Mouse (Mus musculus) G1E (cell line): ENCODE data around the gene Zfp612. TPM values are rescaled to one million over a fixed set of nuclear protein-coding genes. Genes with fewer than 3 reads are reported as not detected.

Experiments used
- ATAC-seq: 2 replicates; pipeline ENCODE4 v1.8.0; 2016; ENCODE audit warnings: mild to moderate bottlenecking; ENCODE audit not compliant: insufficient number of reproducible peaks, poor library complexity, low FRiP score, severe bottlenecking; ENCODE audit errors: extremely low read depth
- DNase-seq: peaks from one replicate; pipeline ENCODE4 v3.0.0; 2012; ENCODE audit warnings: low spot score
- H3K27me3 ChIP-seq: 2 replicates; pipeline ENCODE4 v1.6.1; 2012; ENCODE audit warnings: mild to moderate bottlenecking, low read length, inconsistent platforms; ENCODE audit not compliant: insufficient read depth
- H3K36me3 ChIP-seq: replicated peaks from 2 replicates; pipeline ENCODE3; 2012; ENCODE audit warnings: mild to moderate bottlenecking, inconsistent platforms
- H3K4me1 ChIP-seq: 2 replicates; pipeline ENCODE4 v1.6.1; 2012; ENCODE audit warnings: low read depth, low read length, inconsistent platforms, mixed read lengths; ENCODE audit not compliant: insufficient read depth
- H3K4me3 ChIP-seq: 2 replicates; pipeline ENCODE4 v1.5.1; 2012; ENCODE audit warnings: low read depth, mild to moderate bottlenecking, inconsistent platforms, low read length, moderate library complexity, mixed read lengths
- H3K9me3 ChIP-seq: replicated peaks from 2 replicates; pipeline ENCODE4 v1.6.1; 2012; ENCODE audit warnings: inconsistent platforms
- CTCF ChIP-seq: IDR thresholded peaks from 2 replicates; pipeline ENCODE4 v1.5.1; 2012; ENCODE audit warnings: low read depth, low read length, inconsistent platforms, mixed read lengths
- GATA1 ChIP-seq: IDR thresholded peaks from 2 replicates; pipeline ENCODE4 v1.6.1; 2012; ENCODE audit warnings: borderline replicate concordance, low read length, inconsistent platforms, mixed read lengths
- GATA2 ChIP-seq: IDR thresholded peaks from 2 replicates; pipeline ENCODE4 v1.6.1; 2012; ENCODE audit warnings: low read depth, low read length, inconsistent platforms, borderline replicate concordance
- POLR2AphosphoS5 ChIP-seq: IDR thresholded peaks from 2 replicates; pipeline ENCODE4 v1.6.1; 2012; ENCODE audit warnings: low read depth, low read length, inconsistent platforms; ENCODE audit not compliant: insufficient replicate concordance
- TAL1 ChIP-seq: conservative IDR thresholded peaks from 2 replicates; pipeline ENCODE4 v1.6.1; 2012; ENCODE audit warnings: low read depth, low read length, inconsistent platforms, mixed read lengths
- polyA plus RNA-seq: library from polyadenylated mRNA; stranded (reverse); fragments of >175 nt; gene quantifications from 2 replicates; pipeline ENCODE4 v1.2.3, GENCODE M21; 2012
- total RNA-seq, 2 experiments: library from RNA; stranded (forward) in 1 of 2; stranded (reverse) in 1 of 2; fragments of 200-1000 nt in 1 of 2; fragments of >200 nt in 1 of 2; fragmentation: Nextera tagmentation in 1 of 2; gene quantifications; 2 replicates each; pipeline ENCODE4 v1.2.3; 2014 to 2017

Zfp612 gene
- total and polyA plus RNA-seq, 3 experiments, result 0.44 TPM; not detected in 2

DNA sequence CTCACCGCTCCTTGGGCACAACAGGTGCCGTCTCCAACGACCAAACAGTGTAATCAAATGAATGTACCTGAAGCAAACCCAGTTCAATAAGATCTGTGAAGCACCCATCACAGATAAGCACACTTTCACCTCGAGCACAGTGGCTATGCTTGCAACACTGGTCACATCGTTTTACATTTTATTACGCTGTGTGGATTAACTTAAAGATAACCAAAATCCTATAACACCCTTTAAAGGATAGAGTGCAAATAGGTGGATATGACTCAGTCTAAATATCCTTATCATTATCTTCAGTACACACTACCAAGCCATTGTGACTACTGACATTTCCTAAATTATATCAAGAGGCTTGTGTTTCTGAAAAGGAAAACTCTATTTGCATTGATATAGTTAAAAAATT is 28.3 kb upstream of the Zfp612 start:
- H3K27me3 ChIP-seq, result no peaks in the 10 kb centered on the region
- no peaks in the 10 kb centered on the region for H3K36me3 ChIP-seq
- H3K4me1 ChIP-seq, result no peaks in the 10 kb centered on the region
- peaks cover 25% of the 10 kb centered on the region for H3K9me3 ChIP-seq
- DNase-seq, result no peak
- H3K4me3 ChIP-seq, result no peak overlapping the region
- TF ChIP-seq CTCF (no peak), TAL1 (no peak), GATA1 (no peak), GATA2 (no peak), POLR2AphosphoS5 (no peak)
- ATAC-seq, result no peak

GRCm38 (mm10) chr8:110058207-110058606 is 21.3 kb upstream of the Zfp612 start:
- H3K4me3 ChIP-seq, result no peak overlapping the region
- H3K9me3 ChIP-seq, result peaks cover 42% of the 10 kb centered on the region
- ATAC-seq, result no peak
- H3K27me3 ChIP-seq, result no peaks in the 10 kb centered on the region
- no peaks in the 10 kb centered on the region for H3K36me3 ChIP-seq
- H3K4me1 ChIP-seq, result no peaks in the 10 kb centered on the region
- TF ChIP-seq TAL1 (no peak), POLR2AphosphoS5 (no peak), CTCF (no peak), GATA1 (no peak), GATA2 (no peak)
- DNase-seq, result no peak

- TF ChIP-seq TAL1 (no peak), CTCF (no peak), POLR2AphosphoS5 (no peak), GATA2 (no peak), GATA1 (no peak)
- Histone ChIP-seq H3K27me3 (no peaks in the 10 kb centered on the region), H3K9me3 (peaks cover 43% of the 10 kb centered on the region), H3K4me1 (no peaks in the 10 kb centered on the region), H3K36me3 (no peaks in the 10 kb centered on the region), H3K4me3 (no peak overlapping the region)
- ATAC-seq, result no peak
- no peak for DNase-seq
Measured at GRCm38 (mm10) chr8:110064161-110064560, 15.4 kb upstream of the Zfp612 start.

DNA sequence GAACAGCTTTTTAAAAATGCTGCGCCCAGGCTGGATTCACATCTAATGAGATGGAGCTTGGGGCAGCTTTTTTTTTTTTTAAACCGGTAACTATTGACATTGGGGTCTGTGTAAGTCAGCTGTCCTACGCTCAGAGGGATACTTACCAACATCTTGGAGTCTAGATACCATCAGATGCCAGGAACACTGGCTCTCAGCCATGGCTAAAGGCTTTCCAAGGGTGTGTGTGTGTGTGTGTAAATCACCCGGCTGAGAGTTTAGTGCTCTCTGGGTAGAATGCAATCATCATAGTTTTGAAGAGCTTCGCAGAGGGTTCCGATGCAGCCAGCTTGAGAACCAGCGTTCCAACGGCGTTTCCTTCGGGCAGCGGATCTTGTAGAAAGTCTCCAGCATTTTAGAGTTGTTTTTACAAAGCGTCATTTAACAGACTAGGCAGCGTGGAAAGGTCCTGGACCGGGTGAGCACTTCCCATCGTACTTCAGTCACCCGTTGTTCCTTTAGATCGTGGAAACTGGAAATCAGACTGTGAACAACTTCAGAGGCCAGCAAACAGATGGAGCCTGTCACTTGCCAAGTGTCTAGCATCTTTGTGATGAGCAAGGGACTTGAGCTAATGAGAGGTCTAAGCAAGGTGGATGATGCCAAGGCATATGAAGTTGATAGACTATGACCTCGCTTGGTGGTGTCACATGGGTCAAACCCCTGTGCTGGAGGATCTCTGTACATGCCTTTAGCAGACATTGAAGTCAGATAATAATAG is 14.8 kb upstream of the Zfp612 start:
- TF ChIP-seq CTCF, result no peak
- TF ChIP-seq GATA2, result no peak
- TF ChIP-seq TAL1, result no peak
- no peak for TF ChIP-seq GATA1
- Histone ChIP-seq H3K4me3 (no peak overlapping the region), H3K36me3 (no peaks in the 10 kb centered on the region), H3K9me3 (peaks cover 39% of the 10 kb centered on the region), H3K27me3 (no peaks in the 10 kb centered on the region), H3K4me1 (no peaks in the 10 kb centered on the region)
- no peak for DNase-seq
- ATAC-seq, result no peak

DNA sequence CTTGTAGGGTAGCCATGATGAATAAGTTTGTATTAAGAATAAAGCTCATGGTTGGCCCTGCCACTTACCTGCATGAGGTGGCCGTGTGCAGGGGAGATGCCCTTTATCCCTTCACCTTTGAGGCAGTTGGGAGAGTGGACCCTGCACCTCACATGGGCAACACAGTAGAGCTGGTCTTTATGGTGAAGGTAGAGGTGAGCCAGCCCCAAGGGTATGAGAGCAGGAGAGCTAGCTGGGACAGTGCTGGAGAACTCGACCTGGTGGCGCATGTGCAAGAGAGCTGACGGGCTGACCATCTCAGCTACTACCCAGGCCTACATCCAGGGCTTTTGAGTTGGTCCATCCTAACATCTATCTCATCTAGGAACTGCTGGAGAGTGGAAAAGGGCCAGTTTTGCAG is 13.9 kb upstream of the Zfp612 start:
- TF ChIP-seq TAL1 (no peak), GATA2 (no peak), CTCF (no peak), POLR2AphosphoS5 (no peak), GATA1 (no peak)
- Histone ChIP-seq H3K27me3 (no peaks in the 10 kb centered on the region), H3K9me3 (peaks cover 36% of the 10 kb centered on the region), H3K36me3 (no peaks in the 10 kb centered on the region), H3K4me3 (no peak overlapping the region), H3K4me1 (no peaks in the 10 kb centered on the region)
- ATAC-seq (no peak), DNase-seq (no peak)

GRCm38 (mm10) chr8:110069706-110070105 is 9.8 kb upstream of the Zfp612 start:
- Histone ChIP-seq H3K27me3 (no peaks in the 10 kb centered on the region), H3K9me3 (peaks cover 25% of the 10 kb centered on the region), H3K36me3 (no peaks in the 10 kb centered on the region), H3K4me1 (no peaks in the 10 kb centered on the region), H3K4me3 (no peak overlapping the region)
- DNase-seq (no peak), ATAC-seq (no peak)
- TF ChIP-seq POLR2AphosphoS5 (no peak), TAL1 (no peak), CTCF (no peak), GATA1 (no peak), GATA2 (no peak)
